Mouse (Mus musculus) left cerebral cortex, adult 2 months (tissue): ENCODE results near the gene Pigq. TPM values are rescaled to one million over a fixed set of nuclear protein-coding genes. Genes with fewer than 3 reads are reported as not detected.

Experiments
- DNase-seq, 2 experiments: peaks; one replicate each; pipeline ENCODE4 v3.0.0; 2021 to 2022; ENCODE audit warnings: low spot score in 2 of 2, mixed read lengths in 1 of 2; ENCODE audit errors: extremely low spot score in 1 of 2
- H3K27ac ChIP-seq: fragments of 200-600 bp; 2 replicates; pipeline ENCODE4 v1.8.1; 2022
- H3K4me3 ChIP-seq: fragments of 200-600 bp; 2 replicates; pipeline ENCODE4 v1.8.1; 2022
- CTCF ChIP-seq: fragments of 200-600 bp; IDR thresholded peaks from 2 replicates; pipeline ENCODE4 v1.8.1; 2022; ENCODE audit warnings: antibody characterized with exemption, mild to moderate bottlenecking, moderate library complexity
- intact Hi-C: fragments of 180-260 bp; cut with DNase I; formaldehyde crosslinking; loops from one replicate; pipeline ENCODE4 v1.15.1; 2025
- long read RNA-seq, 2 experiments: library from polyadenylated mRNA; stranded (forward); transcript quantifications; one replicate each; pipeline ENCODE4 v2.0.0; 2021; ENCODE audit warnings: borderline mapping rate in 2 of 2
- total RNA-seq, 2 experiments: library from RNA; stranded (reverse); gene quantifications; 2 replicates each; pipeline ENCODE4 v1.2.3; 2021

Pigq gene
- 100 to 1,000 TPM in 1 of 2 experiments, 10 to 100 TPM in 1; 96.5 to 118 TPM for total RNA-seq
- long read RNA-seq, experiment 1, transcript Pigq-201 (11 exons, 3,173 nt), result major isoform, 69 of 125 reads
- long read RNA-seq, experiment 1, partial matches to known transcripts, result 5 of 125 reads
- long read RNA-seq, experiment 1, other reads (novel, unspliced or antisense), result 49 of 125 reads
- long read RNA-seq, experiment 2, transcript Pigq-201 (11 exons, 3,173 nt), result major isoform, 80 of 127 reads
- long read RNA-seq, experiment 2, partial matches to known transcripts, result 1 of 127 reads
- long read RNA-seq, experiment 2, other reads (novel, unspliced or antisense), result 41 of 127 reads

DNA sequence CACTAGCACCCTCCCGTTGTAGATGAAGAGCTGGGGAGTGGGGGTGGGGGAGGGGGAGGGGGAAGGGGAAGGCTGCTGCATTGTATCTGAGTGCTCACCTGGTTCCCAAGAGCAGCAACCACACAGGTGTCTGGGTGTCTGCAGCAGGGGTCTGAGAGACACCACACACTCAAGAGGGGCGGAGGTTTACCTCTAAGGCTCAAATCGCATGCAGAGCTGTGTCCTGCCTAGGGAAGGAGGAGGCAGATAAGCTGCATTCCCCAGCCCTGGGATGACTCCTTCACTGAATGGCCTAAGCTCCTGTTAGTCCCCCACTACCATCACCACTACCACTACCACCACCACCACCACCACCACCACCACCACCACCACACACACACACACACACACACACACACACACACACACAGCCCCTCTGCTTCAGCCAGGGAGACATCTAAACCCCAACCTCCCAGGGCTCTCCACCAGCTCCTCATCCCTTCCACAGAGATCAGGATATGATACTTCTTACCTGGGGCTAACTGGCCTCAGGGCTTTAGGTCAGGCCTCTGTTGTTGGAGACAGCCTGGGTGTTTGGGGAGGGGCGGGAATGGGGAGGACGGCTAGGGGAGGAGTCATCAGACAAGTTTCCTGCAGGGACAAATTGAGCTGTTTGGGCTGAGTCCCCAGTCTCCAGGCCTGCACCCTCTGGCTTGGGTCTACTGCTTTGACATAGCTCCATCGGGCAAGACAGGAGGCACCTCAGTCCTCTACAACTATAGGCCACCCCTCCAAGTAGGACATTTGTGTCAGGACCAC, at the start of gene Pigq, which contains the start of gene Nhlrc4:
Pigq (minus strand) TSS at position 571 of the 798 bp plus-strand sequence.
Nhlrc4 (minus strand) TSS at position 596 of the 798 bp plus-strand sequence.
- no peak for TF ChIP-seq CTCF
- DNase-seq, result no peak
- intact Hi-C loops, result loop anchor here (5.0 kb wide), 1 partner anchor 47 kb away; no protein-coding TSS in a partner anchor
- Histone ChIP-seq H3K27ac (no peak within 1 kb of the TSS), H3K4me3 (no peak within 1 kb of the TSS)

DNA sequence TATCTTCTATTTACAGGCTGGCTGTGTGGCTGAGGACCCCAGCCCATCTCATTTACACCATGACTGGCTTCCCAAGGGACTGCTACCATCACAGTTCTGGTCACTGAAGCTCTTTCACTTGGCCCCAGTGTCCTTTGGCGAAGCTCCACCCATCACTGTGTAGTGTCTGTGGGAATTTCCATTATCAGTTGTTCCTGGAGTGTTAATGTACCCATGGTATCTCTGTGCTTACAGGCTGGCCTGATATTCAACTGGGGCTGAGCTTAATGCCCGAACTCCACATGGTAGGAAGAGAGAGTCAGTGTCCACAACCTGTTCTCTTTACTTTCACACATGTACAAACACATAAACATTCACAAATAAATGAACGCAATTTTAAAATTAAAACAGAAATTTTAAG, 48.8 kb upstream of the Pigq start:
- H3K27ac ChIP-seq, result no peak overlapping the region
- no peak overlapping the region for H3K4me3 ChIP-seq
- DNase-seq, result no peak
- TF ChIP-seq CTCF, result no peak
- intact Hi-C loops, result no loop called here

- no peak overlapping the region for H3K27ac ChIP-seq
- intact Hi-C loops, result no loop called here
- DNase-seq, result no peak
- no peak overlapping the region for H3K4me3 ChIP-seq
- no peak for TF ChIP-seq CTCF
Observed at GRCm38 (mm10) chr17:25992274-25992673, 47.5 kb upstream of the Pigq start.

DNA sequence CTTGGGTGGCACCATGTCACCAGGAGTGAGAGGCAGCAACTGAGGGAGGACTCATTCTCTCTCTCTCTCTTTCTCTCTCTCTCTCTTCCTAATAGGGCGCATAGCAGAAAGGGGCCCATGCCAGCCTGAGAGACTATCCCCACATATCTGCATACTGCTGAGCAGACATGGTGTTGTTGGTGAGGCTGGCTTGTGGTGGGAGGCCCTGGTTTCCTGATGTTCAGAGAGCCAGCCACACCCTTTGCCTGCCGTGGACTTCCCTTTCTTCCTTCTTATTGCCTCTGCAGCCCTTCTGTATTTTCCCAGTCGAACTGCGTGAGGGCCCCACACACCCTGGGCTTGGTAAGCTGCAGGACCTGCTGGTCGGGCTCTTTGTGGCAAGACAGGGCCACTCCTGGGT, 45.6 kb upstream of the Pigq start:
- no peak for TF ChIP-seq CTCF
- Histone ChIP-seq H3K4me3 (no peak overlapping the region), H3K27ac (no peak overlapping the region)
- intact Hi-C loops, result no loop called here
- no peak for DNase-seq

DNA sequence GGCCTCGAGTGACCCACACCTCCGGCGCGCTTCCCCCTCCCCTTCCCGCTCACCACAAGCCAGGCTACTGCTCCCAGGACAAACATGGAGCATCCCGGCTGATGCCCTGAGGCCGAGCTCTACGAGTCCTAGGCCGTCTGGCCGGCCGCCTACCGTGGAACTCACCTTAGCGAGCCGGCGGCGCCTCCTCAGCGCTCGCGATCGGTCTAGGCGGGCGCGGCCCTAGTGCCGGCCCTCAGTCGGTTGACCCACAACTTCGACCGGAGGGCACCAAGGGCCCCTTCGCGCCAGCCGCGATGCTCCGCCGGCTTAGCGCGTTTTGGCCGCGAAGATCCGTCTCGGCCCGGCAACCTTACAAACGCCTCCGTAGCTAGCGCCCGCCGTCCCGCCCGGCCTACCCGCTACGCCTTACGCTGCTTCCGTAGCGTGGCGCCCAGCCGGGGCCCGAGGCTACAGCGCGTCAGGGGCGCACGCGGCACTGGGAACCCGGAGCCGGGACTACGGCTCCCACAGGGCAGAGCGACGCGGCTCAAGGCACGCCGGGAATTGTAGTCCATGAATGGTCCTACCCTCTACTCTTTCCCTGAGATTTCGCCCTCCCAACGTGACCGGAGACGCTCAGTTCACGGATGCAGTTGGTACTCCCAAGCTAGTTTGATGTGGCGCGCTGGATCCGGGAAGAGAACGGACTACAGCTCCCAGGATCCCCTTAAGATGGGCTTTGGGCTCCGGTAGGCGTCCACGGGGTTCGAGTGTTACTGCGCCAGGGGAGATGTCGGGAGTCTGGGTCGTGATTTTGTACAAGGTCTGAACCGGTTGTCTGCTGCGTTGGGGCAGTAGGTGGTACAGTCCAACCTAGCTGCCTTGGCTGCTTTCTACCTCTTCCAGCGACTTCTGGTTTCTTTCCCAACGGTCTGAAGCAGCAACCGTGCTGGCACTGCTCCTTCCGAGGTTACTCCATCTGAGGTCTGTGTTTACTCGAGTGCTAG, 40.9 kb upstream of the Pigq start, which contains the start of gene Capn15:
Capn15 (minus strand) TSS at position 491 of the 989 bp plus-strand sequence.
- no peak for TF ChIP-seq CTCF
- Histone ChIP-seq H3K4me3 (peak within 1 kb of the TSS; percentile 79), H3K27ac (peak within 1 kb of the TSS; percentile 95)
- intact Hi-C loops, result loop anchor here (2.0 kb wide), 2 partner anchors 43 to 67 kb away; partner anchors contain the start of gene Rab40c
- DNase-seq, result peak; percentile 95 to 96

- no peak for DNase-seq
- no peak for TF ChIP-seq CTCF
- Histone ChIP-seq H3K27ac (peak overlapping the region; percentile 95), H3K4me3 (peak overlapping the region; percentile 79)
- intact Hi-C loops, result loop anchor here (2.0 to 5.0 kb wide), 3 partner anchors 42 to 92 kb away; partner anchors contain the start of gene Rab40c
Observed at GRCm38 (mm10) chr17:25984556-25985305, 40.0 kb upstream of the Pigq start.

DNA sequence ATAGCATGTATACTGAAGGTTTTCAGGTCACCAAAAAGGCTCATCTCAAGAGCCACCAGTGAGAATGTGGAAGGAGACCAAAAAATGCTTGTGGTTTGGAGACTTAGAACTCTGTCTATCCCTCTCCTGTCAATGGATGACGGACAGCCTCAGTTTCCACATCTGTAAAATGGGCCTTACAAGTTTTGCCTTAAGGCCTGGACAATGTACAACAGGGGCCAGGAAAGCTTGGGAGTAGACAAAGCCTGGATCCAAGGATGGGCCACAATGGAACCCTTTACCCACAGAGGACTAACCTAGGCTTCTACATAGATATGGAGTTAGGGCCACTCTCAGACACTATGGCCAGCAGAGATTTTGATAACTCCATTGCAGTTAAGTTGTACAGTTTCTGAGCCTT, 39.3 kb upstream of the Pigq start:
- peak overlapping the region; percentile 79 for H3K4me3 ChIP-seq
- DNase-seq, result no peak
- no peak for TF ChIP-seq CTCF
- H3K27ac ChIP-seq, result no peak overlapping the region
- intact Hi-C loops, result loop anchor here (2.0 to 5.0 kb wide), 3 partner anchors 41 to 92 kb away; partner anchors contain the start of gene Rab40c

DNA sequence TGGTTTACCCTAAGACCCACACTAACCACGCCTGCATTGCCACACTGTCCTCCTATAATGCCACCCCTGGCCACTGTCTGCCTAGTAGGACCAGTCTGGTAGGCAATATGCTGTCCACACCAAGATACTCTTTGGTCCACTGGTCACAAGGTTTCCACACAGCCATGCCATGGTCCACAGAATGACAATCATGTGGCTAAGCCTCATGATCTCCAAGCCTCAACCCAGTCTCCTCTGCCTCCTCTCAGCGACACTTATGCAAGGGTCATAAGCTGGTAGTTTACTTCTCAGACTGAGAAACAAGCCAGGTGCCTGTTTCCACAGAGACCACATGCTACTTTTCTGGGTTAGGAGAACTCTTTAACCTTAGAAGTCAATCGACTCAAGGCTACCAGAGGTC, 38.2 kb upstream of the Pigq start:
- H3K4me3 ChIP-seq, result no peak overlapping the region
- H3K27ac ChIP-seq, result no peak overlapping the region
- no peak for TF ChIP-seq CTCF
- no peak for DNase-seq
- intact Hi-C loops, result loop anchor here (5.0 kb wide), 1 partner anchor 91 kb away; no protein-coding TSS in a partner anchor

DNA sequence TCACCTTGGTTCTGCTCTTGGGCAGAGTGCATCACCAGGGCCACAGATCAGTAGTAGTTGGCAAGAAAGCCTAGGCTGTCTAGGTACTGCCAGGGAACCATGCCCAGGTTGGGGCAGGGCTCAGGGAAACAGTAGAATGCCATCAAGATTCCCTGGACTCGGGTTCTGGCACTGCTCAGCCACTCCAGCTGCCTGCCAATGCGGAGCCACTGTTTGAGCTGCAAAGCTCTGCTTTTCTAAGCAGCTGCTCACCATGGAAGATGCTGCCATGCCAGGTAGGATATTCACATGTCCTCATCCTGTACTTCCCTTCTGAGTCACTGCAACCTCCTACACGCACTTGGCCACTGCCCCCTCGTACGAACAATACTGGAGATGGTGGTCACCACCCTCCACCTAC, 36.1 kb upstream of the Pigq start:
- peak in 1 of 2 experiments; percentile 35 for DNase-seq
- TF ChIP-seq CTCF, result no peak
- intact Hi-C loops, result loop anchor here (5.0 kb wide), 1 partner anchor 89 kb away; no protein-coding TSS in a partner anchor
- H3K27ac ChIP-seq, result peak overlapping the region; percentile 25
- no peak overlapping the region for H3K4me3 ChIP-seq
